Mouse (Mus musculus): Measurements from ENCODE around the gene Idh2.
A peak's percentile ranks its signal among the peaks of the same experiment; 100 is the strongest.

Idh2 gene

DNA sequence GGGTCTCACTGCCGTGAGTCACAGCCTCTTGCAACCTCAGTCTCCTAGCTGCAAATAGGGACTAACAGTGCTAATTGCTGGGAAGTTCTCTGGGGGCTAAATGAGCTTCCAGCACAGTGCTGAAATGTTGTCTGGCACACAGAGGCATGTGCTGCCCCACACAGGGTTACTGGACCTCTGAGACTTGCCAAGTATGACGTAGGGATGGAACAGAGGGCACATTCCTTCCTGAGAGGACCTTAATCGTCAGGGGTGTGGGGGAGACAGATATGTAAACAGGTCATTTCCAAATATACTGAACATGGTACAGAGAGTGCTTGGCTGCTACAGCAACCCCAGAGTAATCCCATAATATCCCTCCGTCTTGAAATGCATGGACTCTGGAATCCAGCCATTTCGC, 5.9 kb upstream of the Idh2 start:
- no peak for DNase-seq

DNA sequence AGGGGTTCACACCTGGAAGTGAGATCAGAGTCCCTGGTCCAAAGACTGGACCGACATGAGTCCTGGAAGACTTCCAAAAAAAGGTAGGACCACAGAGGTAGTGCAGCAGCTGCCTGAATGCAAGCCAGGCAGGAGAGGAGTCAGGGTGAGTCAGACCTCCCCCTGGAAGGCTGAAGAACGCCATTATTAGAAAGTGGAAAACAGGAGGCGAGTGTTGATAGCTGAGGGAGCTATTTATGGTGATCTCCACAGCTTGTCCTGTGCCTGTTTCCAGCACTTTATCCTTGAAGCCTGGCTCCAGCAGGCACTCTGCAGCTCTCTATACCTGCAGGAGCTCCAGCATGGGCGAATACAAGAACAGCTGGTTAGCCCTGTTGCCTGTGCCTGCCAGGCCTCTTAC, 4.0 kb upstream of the Idh2 start:
- DNase-seq: no peak

DNA sequence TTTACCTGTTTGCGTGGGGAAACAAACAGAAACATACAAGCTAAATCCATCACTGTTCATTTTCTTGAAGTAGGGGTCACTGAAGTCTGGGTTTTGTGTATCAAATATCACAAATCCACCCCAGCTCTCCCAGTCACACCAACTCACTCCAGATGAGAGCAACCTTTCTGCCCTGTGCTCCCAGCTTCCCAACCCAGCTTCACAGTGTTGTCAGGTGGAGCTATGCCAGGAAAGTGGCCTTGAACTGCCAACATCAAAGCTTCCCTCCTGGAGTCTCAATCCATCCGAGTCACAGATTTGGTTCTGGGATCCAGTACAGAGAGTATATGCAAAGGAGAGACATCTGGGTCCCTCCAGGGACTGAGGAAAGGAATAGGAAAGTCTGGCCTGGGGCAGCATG, 966 bp upstream of the Idh2 start:
- no peak for DNase-seq

DNA sequence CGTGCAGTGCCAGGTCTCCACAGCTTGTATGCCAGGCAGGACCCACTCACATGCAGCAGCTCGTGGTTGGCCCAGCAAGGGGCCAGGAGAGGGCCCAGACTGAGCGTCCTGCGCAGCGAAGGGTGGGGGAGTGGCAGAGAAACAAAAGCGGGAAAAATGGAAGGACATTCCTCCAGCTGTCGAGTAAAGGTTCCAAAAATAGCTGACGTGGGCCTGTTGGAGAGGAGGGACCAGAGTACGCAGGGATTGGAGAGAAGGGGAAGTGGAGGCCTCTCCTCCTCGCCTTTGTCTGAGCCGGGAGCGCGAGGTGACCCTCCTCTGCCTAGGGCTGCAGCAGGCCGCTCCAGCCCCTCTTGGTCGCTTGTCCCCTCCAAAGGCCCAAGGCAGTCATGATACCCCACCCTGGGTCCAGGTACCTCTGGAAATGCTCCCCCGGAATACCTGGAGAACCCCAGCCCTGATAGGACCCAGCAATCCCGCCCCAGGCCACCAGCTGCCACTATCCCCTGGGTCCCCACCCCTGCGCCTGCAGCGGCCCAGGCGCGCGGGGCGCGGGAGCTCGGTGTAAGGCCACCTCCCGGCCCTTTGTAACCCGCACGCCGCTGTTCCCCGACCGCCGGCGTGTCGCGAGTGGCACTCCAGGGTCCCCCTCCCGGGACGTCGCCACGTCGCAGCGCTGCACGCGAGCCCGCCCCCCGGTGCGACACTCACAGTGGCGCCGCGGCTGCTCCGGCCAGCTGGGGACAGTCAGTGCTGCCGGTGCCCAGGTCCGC, 555 bp downstream of the Idh2 start:
- peak; percentile 32 to 70 for DNase-seq

DNA sequence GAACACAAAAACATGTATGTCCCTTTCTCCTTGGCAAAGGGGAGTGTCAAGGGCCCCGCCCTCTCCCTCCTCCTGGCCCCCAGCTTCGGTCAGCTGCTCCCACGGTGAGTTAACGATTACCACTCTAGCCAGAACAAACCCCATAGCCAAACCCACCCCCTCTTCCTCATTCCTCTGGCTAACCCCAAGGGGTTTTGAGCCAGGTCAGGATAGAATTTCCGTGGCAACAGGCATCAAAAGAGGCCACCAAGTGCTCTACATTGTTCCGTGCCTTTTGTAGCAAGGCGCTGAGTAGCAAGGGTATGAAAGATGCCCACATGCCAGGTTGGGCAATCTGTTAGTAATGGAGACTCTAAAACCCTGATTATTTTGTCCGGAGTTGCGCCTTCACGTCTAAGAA, 1.2 kb downstream of the Idh2 start:
- DNase-seq: peak in 1 of 2 experiments; percentile 30

DNA sequence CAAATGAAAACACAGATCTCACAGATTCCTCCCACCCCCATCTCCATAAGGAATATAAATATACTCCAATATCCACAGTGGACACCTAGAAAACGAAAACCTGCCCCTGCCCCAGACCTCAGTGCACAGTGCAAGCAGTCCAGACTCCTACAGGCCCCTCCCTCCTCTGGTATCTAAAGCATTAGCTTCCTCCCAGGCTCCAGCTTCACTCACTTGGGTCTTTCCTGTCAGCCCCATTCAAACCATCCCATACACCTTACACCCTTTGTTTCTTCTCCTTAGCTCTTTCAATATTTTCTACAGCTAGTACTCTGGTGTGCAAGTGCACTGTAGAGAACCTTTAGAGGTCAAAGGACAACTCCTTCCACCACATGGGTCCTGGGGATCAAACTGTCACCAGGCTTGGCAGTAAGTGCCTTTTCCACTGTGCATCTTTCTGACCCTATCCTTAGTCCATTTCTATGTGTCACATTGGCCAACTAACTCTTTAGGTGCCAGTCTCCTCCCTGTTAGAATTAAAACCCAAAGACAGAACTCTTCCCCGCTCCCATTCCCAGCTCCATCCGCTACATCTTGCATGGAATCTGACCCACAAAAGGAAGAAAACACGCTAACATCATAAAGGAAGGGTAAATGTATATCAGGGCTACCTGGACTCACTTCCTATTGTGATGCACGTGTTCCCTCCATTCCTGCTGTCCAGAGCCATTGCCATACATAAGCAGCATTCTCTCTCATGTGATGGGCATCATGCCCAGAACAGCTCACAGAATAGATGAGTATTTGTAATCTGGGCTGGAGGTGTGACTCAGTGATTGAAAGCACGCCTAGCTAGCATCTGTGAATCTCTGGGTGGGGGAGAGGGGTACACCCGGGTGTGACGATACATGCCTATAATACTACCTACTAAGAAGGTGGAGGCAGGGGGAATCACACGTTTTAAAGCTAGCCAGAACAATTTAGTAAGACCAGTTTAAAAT, 3.8 kb downstream of the Idh2 start:
- no peak for DNase-seq

DNA sequence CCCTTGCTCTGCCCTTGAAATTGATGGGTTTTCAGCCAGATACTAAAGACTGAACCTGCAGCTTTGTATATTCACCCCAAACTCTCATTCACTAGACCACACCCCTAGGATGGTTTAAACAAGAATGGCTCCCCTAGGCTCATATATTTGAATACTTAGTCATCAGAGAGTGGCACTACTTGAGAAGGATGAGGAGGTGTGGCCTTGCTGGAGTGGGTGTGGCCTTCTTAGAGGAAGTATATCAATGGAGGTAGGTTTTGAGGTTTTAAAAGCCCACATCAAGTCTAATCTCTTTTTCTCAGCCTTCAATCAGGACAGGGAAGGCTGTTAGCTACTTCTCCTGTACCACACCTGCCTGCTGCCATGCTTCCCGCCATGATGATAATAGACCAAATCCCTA, 8.8 kb downstream of the Idh2 start:
- no peak for DNase-seq

DNA sequence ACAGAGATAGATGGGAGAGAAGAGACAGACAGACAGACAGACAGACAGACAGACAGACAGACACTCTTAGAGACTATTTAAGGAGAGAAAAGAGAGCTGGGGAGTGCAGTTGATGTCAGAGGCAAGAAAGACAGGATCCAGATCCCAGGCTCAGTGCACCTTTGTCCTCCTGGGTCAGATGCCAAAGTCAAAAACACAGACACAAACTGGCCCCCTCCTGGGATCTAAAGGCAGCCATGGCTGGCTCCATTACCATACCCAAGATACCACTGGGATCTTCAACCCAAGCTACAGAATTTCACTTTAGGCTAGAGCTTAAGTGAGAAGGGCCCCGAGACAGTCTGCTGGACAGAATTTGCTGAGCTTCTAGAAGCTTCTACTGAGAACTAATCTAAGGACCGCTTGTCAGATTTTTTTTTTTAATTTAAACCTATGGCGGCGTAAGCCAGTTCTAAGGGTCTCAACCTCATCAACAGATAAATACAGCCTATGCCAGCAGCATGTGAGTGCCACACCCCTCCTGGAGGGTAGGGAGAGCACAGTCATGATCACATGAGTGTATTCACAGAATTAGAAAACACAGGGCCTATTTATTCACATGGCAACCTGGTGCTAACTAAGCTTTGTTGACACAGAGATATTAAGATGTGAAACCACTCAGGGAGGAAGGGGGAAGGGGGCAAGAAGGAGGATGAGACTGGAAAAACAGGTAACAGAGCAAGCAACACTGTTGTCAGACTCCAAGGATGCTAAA, 9.4 kb downstream of the Idh2 start:
- DNase-seq: no peak

DNA sequence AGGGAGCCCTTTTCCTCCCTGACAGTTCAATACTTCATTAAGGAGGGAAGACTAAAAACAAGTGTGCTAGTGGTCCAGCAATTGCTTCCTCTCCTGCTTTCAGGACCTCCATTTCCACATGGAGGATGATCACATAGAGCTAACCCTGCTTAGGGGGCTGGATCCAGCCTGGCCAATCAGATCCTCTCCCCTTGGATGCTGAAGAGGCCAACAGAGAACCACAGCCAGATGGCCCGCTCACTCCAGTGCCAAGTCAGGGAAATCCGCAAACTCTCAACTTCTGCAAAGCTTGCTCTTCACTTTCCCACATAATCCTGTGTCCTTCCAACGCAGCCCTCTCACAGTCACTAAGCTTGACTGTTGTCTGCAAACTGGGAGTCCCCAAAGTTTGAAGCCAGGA, 11.9 kb downstream of the Idh2 start:
- DNase-seq: no peak

DNA sequence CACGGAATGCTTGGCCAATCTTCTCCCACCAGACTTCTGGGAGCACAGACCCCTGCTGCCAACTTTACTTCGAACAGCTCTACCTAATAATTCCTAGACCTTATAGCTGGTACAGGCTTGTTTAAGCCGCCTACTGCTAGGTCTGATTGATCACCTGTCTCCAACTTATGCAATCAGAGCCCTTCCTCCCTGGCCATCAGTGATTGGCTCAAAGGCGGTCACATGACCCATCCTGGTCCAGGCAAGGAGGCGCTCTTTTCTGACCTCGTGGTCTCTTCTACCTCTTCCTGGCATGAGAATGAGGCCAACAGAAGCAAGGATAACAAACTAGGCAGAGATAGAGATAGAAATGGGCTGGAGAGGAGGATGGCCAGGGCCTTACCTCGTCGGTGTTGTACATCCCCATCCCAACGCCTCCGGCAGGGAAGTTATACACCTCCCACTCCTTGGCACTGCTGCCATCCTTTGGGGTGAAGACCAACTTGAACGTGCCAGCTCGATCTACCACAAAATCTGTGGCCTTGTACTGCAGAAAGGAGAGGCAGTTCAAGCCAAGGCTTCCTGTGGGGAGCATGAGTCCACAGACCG, 16.7 kb downstream of the Idh2 start:
- no peak for DNase-seq

DNA sequence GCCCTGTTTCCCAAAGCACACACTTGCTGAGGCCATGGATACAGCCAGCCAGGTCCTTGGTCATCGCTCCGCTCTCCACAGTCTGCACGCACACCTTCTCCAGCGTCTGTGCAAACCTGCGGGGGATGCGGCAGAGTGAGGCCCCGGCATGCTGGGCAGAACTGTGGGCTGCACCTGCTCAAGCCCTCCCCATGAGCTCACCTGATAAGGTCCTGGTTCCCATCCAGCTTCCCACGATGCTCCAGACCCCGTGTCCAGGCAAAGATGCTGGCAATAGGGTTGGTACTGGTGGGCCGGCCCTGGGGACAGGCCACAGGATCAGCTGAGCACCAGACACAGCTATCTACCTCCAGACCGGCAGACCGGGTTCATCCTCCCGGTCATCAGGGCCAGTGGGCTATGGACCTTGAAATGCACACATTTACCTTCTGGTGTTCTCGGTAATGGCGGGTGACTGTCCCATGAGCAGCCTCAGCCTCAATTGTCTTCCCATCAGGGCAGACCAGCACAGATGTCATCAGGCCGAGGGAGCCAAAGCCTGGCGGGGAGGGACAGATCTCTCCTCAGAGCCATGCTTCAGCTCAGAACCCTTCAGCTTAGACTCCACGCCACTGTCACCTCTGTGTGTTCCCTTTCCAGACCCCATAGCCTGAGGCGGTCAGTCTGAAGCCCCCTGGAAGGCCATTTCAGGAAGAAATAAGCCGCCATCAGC, 19.4 kb downstream of the Idh2 start:
- no peak for DNase-seq

DNA sequence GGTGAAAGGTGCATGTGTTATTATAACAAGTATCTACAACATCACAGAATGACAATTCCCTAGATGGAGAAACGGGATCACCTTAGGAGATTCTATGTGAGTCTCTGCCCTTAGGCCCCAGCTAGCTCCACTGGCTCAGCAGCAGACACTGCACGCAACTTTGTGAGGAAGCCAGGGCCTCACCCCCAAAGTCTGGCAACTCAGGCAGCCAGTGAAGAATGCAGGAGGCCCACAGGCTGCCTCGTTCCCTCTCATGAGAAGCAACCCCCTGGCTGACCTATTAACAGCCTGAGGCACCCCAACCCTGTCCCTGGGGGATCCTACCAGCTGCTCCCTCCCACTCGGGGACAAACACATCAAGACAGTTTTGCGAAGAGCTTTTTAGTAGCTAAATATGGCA, 20.7 kb downstream of the Idh2 start:
- DNase-seq: no peak

DNA sequence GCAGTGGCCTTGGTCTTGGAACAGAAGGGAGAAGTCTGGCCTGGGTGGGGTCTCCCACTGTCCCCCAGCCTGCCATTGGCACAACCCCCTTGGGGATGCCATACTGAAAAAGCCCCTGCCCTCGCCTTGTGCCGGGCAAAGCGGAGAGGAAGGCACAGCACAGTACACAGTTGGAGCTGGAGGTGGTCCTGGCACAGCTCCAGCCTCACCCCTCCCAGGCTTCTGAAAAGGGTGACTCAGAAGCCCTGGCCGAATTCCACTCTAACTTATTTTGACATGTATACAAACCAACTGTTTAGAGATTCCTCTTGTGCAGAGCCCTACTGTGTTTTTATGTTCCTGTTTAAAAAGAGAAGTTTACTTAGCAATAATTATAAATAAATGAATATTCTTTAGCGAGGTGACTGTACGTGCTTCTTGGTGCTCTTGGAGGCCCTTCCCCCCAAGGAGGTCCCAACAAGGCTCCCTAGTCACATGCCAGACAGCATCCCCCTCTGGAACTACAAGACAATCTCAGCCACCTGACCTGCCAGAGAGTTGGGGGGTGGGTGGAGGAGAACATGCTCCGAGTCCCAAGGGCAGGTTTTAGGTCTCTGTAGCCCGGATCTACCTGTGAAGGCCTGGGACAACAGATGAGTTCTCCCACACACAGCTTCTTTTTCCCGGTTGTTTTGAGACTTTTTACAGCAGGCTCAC, 22.7 kb downstream of the Idh2 start:
- DNase-seq: peak in 1 of 2 experiments; percentile 40

DNA sequence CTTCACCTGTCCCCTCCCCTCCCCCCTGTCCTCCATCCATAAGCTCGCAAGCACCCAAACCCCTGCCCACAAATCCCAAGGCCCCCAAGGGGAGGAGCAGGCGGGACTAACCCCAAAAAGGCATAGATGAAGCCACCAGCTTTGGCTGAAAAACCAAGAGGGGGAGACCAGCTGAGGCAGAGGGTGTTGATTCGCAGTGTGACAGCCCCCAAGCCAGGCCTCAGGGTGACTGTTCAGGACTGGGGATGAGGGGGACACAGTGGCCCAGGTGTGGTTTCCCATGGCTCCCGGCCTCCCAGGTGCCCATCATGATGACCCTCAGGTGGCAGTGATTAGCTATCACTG, 23.4 kb downstream of the Idh2 start:
- DNase-seq: no peak

DNA sequence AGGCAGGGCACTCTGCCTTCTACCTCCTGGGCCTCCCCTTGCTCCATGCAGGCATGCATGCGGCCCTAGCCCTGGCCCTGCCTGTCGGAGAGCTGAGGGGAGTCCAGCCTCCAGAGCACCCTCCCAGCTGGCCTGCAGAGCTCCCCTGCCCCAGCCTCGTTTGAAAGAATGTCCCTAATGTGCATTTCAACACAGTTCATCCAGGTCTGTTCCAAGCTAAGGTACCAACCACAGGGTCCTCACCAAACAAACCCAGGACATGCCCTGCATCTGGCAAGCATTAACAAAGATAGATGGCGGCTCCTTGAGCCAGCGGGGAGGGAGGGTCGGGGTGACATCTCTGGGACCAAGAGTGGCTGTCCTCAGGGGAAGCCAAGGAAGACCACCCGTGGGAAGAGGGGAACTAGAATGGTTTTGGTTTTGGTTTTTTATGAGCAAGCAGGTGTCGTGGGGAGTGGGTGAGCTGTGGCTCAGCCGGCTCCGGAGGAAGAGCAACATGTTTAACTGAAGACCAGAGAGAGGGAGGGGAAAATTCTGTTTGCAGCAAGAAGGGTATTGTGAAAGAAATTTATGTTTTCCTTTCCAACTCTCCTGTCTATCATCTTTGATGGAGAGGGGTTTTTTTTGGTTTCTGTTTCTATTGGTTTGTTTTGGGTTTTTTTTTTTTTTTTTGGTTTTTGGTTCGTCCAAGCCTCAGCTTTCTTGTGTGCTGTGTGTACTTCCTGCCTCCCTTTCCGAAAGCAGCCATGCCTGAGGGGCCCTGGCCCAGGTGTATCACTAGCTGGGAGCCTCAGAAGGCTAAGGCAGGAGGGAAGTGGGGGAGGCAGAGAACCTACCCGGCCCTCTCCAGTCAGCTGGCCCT, 24.0 kb downstream of the Idh2 start:
- peak; percentile 73 to 85 for DNase-seq

DNA sequence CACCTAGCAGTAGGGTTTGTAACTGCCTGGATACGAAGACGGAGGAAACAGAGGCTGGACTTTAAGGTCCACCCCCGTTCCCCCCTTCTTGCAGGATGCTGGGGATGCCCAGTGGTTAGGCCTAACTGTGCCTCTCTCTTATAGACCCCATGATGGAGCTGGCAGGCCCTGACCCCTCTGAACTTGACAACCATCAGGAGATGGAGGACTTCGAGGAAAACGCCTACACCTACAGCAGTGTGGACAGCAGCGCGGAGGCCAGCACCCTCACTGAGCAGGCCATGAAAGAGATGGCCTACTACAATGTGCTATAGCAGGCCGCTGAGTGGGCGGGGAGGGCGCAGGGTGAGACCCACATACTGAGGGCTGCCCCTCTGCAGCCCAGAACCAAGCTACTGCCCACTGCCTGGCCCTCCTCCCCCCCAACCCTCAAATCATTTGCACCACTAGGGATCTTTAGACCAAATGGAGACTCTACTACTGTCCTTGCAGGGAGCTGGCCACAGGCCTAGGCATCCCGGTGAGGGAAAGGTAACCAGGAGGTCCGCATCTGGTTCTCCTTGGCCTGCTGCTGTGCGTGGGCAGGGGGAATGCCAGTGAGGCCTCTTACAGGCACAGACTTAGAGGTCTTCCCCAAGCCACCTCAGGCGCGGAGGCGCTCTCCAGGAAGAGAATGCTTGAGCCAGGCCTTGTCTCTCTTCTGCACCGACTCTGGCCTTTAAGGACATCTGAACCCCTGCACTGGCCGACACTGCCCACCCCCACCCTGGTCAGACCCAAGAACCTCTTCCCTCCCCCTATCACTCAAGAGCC, 24.8 kb downstream of the Idh2 start:
- peak in 1 of 2 experiments; percentile 42 for DNase-seq

DNA sequence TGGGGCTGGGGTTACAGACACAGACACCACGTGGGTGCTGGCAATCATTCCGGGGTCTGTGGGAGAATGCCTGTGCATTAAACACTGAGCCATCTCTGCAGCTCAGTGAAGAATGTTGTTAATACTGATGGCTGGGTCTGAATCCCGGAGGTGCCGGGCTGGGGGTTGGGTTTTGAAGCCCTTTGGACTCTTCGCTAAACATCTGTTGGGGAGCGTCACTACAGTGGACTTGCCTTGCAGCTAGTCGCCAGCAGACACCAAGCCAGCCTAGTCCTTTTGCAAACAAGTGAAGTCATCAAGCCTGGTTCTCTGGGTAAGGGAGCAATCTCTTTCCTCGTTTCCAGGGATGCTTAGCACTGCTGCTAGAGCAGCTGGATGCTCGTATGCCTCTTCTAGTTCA, 27.0 kb downstream of the Idh2 start:
- no peak for DNase-seq

DNA sequence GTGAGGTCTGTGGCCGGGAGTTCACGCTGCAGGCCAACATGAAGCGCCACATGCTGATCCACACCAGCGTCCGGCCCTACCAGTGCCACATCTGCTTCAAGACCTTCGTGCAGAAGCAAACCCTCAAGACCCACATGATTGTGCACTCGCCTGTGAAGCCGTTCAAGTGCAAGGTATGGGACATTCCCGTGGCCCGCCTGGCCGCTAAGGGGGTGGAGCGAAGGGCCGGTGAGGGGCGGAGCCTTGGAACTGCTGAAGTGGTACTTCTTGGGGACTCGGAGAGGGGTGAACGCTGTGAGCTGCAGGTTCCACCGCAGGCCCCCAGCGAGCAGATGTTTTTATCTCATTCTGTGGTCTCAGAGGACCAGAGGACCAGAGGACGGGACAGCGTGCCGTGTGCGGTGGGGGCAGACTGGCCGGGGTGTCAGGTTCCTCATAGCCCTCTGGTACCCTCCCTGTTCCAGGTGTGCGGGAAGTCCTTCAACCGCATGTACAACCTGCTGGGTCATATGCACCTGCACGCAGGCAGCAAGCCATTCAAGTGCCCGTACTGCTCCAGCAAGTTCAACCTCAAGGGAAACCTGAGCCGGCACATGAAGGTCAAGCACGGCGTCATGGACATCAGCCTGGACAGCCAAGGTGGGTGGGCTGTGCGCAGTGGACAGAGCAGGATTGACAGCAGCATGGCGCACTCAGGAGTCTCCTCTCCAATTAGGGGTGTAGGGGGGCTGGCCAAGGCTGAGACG, 29.0 kb downstream of the Idh2 start:
- no peak for DNase-seq

DNA sequence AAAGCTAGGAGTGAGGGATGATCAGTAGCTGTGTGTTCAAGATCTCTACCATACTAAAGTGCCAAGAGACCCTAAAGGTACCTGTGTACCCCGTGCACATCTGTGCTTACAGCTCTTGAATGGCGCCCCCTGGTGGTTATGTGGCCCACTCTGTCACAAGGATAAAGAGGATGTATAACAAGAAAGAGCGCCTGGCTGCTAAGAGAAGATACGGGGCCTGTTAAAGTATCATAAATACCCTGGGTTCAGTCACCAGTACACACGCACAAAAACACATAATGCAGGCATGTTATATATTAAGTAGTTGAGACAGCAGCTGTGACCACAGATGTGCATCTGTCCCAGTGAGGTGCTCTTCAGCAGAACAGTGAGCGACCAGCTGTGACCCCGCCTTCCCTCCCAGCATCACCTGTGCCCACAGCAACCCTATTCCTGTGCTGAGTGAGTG, 30.7 kb downstream of the Idh2 start:
- peak; percentile 64 to 73 for DNase-seq
